Mouse (Mus musculus): ENCODE results near the gene Far1.

Gene Far1

GRCm38 (mm10) chr7:113571121-113571520 lies 57.5 kb downstream of the Far1 start:
- DNase-seq (ENCODE audit: low spot score): no peak

- no peak for DNase-seq (ENCODE audit: low spot score)
Measured at GRCm38 (mm10) chr7:113572741-113573140, 59.1 kb downstream of the Far1 start.

DNA sequence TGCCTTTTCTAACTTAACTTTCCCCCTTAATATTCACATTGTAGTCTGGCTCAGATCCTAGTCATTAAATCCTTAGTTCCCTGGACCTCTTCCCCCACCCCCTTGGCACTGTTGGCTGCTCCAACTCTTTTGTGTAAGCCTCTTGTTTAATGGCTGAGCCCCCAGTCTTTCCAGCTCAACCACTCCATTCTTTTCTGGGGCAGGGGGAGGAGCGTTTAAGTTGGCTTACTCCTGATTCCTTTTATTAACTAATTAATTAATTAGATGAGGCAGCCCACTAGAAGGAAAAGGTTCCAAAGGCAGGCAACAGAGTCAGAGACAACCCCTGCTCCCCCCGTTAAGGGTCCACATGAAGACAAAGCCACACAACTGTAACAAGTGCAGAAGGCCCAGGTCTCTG lies 68.5 kb downstream of the Far1 start:
- no peak for DNase-seq (ENCODE audit: low spot score)

DNA sequence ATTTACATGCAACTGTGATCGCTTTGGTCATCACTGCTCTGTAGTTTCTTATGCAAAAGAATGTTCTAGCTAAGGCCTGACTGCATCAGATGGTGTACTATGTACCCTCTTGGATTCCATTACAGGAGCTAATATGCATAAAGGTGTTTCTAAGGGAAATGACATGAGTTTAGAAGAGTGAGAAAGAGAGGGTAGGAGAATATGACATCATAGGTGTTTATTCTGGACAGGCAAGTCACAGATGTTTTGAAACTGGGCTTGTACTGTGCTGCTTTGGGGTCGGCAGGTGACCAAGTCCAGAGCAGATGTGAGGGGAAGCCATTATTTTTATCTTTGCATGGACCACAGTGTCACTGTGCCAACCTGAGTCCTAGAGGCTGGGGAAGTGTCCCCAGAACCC lies 75.6 kb downstream of the Far1 start:
- DNase-seq (ENCODE audit: low spot score): no peak

DNA sequence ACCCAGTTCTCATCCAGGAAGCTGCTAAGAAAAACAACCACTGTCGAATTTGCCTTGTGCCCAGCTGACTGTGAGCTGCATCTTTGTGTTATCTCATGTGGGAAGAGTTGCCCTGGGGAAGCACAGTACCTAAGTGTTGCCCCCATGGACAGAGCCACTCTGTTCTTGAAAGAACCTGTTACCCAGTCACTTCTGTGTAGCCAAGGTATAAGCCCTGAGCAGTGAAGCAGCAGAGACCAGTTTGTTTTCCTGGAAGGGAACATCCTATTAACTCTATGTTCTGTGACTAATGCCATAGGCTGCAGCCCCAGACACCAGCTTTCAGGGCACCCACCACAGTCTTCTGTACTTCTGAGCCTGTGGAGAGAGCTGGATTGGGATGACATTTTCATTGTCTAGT lies 76.7 kb downstream of the Far1 start:
- no peak for DNase-seq (ENCODE audit: low spot score)

- DNase-seq (ENCODE audit: low spot score): no peak
Measured at GRCm38 (mm10) chr7:113591084-113591483, 77.5 kb downstream of the Far1 start.

DNA sequence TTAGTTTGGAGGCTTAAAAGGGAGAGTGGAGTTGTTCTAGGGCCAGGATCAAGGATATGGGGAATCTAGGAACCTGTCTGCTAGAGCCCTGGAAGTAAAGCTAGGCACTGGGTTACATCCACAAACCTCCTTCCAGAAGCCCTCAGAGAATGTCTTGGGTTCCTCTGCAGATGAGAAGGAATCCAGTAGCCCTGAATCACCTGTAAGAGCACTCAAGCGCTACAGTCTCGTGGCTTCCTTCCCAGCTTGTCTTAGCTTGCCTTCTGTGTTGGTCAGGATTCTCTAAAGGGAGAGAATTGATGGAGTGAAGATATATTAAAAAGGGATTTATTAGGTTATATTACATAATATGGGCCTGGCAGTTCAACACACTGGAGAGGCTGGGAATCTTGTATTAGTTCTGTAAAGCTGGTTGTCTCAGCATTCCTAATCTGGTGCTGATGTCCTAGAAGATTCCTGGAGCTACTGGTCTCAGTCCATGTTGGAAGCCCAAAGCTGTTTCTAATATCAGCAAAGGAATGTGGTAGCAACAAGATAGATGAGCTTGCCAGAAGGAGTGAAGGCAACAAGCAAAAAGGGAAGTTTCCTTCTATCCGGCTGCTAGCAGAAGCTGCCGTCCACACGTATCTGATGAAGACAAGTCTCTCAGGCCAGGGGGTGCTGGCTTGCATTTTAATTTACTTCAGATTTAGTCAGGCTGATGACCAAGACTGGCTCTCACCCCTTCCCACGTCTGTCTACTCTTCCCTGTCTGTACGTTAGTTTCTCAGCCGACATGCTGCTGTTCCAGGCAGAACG lies 78.1 kb downstream of the Far1 start:
- no peak for DNase-seq (ENCODE audit: low spot score)

- DNase-seq (ENCODE audit: low spot score): no peak
Measured at GRCm38 (mm10) chr7:113592696-113593095, 79.1 kb downstream of the Far1 start.

DNA sequence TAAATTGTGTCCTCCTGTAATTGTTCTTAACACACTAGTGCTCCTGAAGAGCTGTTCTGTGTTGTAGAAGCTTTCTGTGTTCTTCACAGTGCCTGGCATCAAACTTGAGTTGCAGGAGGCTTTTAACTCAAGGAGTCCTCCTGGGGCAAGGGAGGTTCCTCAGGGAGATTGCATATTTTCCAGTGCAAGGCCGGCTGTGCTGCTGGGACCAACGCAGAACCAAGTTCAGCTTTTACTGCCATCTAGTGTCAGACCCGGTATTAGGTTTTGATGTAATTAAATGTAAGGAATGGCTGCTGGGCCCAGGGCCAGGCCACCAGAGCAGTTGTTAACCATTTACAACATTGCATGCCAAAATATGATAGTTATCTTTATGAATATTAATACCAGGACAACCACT lies 80.7 kb downstream of the Far1 start:
- DNase-seq (ENCODE audit: low spot score): peak; percentile 32

DNA sequence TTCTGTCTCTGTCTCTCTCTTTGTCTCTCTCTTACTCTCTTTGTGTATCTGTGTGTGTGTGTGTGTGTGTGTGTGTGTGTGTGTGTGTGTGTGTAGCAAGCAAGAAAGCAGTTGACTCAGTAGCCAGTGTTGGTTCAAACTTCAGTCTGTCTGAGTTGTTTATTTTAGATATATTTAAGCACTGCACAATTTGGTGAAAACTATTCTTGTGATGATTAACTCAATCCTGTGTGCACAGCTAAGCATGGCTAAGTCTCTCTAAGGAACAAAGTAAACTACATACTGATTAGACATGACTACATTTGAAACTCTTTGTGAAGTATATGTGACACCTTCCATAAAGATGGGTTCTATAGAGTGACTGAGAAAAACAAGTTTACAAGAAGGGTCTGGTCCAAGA lies 83.6 kb downstream of the Far1 start:
- DNase-seq (ENCODE audit: low spot score): no peak

DNA sequence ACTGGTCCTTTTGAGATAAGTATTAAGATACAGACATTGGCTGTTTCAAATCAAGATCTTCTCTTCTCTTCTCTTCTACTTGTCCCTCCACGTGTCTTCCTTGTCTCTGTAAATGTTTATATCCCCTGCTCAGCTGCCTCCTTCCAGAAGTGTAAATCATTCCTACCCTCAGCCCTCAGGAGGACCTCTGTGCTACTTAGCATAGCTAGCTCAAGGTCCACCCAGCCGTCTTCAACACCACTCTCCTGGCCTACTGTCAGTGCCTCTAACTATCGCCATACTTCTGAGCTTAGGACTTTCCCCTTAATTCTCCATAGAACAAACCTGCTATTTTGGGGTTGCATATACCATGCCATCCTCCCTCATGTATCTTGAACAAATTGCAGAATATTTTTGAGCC lies 88.2 kb downstream of the Far1 start:
- no peak for DNase-seq (ENCODE audit: low spot score)

GRCm38 (mm10) chr7:113607928-113608327 lies 94.3 kb downstream of the Far1 start:
- no peak for DNase-seq (ENCODE audit: low spot score)

GRCm38 (mm10) chr7:113609027-113609705 lies 95.5 kb downstream of the Far1 start:
- DNase-seq (ENCODE audit: low spot score): peak; percentile 10

DNA sequence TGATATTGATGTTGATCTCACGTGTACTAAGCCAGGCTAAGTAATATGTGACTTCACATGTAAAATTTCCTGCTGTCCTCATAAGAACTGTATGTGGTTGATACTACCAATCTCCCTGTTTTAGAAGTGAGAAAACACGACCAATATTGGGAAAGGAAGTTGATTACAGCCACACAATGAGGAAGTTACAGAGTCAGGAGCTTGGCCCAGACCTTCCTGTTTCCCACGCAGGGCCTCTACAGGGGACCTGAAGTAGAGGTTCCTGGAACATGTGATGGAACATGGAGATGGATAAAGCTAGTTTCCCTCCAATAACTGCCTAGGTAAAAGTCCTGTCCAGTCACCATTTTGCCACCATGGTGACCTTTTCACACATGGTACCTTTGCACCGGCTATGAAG lies 99.0 kb downstream of the Far1 start:
- DNase-seq (ENCODE audit: low spot score): no peak

- no peak for DNase-seq (ENCODE audit: low spot score)
Measured at GRCm38 (mm10) chr7:113614198-113614927, 100.7 kb downstream of the Far1 start.

GRCm38 (mm10) chr7:113619166-113619565 lies 105.5 kb downstream of the Far1 start:
- no peak for DNase-seq (ENCODE audit: low spot score)

GRCm38 (mm10) chr7:113619768-113620167 lies 106.1 kb downstream of the Far1 start:
- no peak for DNase-seq (ENCODE audit: low spot score)
